Mouse (Mus musculus) kidney, postnatal 0 days (tissue): ENCODE data around the gene Trpm5. TPM values are rescaled to one million over a fixed set of nuclear protein-coding genes. Genes with fewer than 3 reads are reported as not detected.

ENCODE experiments used
- ATAC-seq: fragments of 200-750 bp; cut with Nextera tagmentation; replicated peaks from 2 replicates; pipeline ENCODE4 v1.8.0; 2017; ENCODE audit warnings: low read depth, moderate number of reproducible peaks, moderate TSS enrichment, moderate library complexity; ENCODE audit not compliant: low FRiP score
- DNase-seq: peaks from one replicate; pipeline ENCODE4 v3.0.0-alpha.2; 2016; ENCODE audit warnings: low spot score
- H3K27ac ChIP-seq: fragments of 300-500 bp; sonication (generic); 2 replicates; pipeline ENCODE4 v1.5.1; 2014; ENCODE audit warnings: mild to moderate bottlenecking
- H3K27me3 ChIP-seq: fragments of 300-500 bp; sonication (generic); 2 replicates; pipeline ENCODE4 v1.6.1; 2014; ENCODE audit warnings: low read length, mixed read lengths; ENCODE audit not compliant: insufficient read depth
- H3K36me3 ChIP-seq: fragments of 300-500 bp; sonication (generic); 2 replicates; pipeline ENCODE4 v1.6.1; 2014; ENCODE audit warnings: low read length, mixed read lengths; ENCODE audit not compliant: insufficient read depth
- H3K4me1 ChIP-seq: fragments of 300-500 bp; sonication (generic); replicated peaks from 2 replicates; pipeline ENCODE4 v1.6.1; 2014; ENCODE audit warnings: antibody characterized with exemption, low read length, mixed read lengths; ENCODE audit not compliant: insufficient read depth
- H3K4me2 ChIP-seq: fragments of 300-500 bp; sonication (generic); 2 replicates; pipeline ENCODE4 v1.6.1; 2014; ENCODE audit warnings: mild to moderate bottlenecking, low read length, moderate library complexity, mixed read lengths
- H3K4me3 ChIP-seq: fragments of 300-500 bp; sonication (generic); replicated peaks from 2 replicates; pipeline ENCODE4 v1.5.1; 2014; ENCODE audit warnings: low read depth, low read length
- H3K9ac ChIP-seq: fragments of 300-500 bp; sonication (generic); 2 replicates; pipeline ENCODE4 v1.6.1; 2014; ENCODE audit warnings: low read depth, low read length
- H3K9me3 ChIP-seq: fragments of 300-500 bp; sonication (generic); replicated peaks from 2 replicates; pipeline ENCODE4 v1.6.1; 2016; ENCODE audit warnings: low read length, inconsistent platforms, mixed read lengths
- CTCF ChIP-seq: IDR thresholded peaks from 2 replicates; pipeline ENCODE4 v1.5.1; 2016; ENCODE audit warnings: antibody characterized with exemption, low read depth, mild to moderate bottlenecking, moderate library complexity
- WGBS: fragments of 180-500 bp; shearing (Covaris S2); extraction: QIAGEN DNeasy Blood & Tissue Kit; methylation state at CpG from one replicate; pipeline ENCODE4 v1.1.7; 2014; 5-methylcytosine and 5-hydroxymethylcytosine counted together
- polyA plus RNA-seq: library from polyadenylated mRNA; unstranded; fragments of >200 nt; fragmentation: Nextera tagmentation; extraction: Ambion mirVana; gene quantifications from 2 replicates; pipeline ENCODE4 v1.2.1, GENCODE M21; 2015

Gene Trpm5
- polyA plus RNA-seq, 1 experiment from 2014 or later = 3.9 TPM

DNA sequence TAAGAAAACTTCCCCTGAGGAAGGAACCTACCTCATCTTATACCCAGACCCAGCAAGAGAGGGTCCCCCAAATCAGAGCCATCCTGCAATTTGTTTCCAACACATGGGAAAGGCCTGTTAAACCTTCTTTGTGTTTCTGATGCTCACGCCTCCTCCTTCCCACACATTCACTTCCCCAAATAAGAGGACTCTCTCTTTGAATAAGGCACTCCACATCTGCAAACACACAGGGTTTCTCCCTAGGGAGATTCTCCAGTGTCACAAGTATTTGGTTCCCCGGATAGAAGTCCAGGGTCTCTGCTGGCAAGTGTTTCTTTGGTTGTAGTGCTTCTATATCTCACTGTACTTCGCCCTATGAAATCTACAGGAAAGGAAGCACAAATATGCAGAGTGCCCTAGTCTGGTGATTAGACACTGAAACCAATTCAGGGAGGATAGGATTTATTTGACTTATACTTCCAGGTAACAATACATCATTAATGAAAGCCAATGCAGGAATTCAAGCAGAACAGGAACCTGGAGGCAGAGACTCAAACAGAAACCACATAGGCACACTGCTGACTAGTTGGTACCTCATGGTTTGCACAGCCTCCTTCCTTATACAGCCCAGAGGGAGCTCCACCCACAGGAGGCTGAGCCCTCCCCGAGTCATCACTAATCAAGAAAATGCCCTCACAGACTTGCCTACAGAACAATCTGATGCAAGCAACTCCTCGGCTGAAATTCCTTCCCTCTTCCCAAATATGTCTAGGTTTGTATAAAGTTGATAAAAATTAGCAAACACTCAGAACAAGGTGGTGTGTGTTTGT lies 72.9 kb downstream of the Trpm5 start:
- H3K36me3 ChIP-seq = no peaks in the 10 kb centered on the region
- no peak for TF ChIP-seq CTCF
- no peaks in the 10 kb centered on the region for H3K27me3 ChIP-seq
- 59% methylated on average over 5 of the region's 5 CpGs for WGBS
- H3K4me2 ChIP-seq = no peak overlapping the region
- peaks cover 7% of the 10 kb centered on the region; the same call in 1 of the 2 replicates for H3K4me1 ChIP-seq
- no peak overlapping the region for H3K4me3 ChIP-seq
- no peaks in the 10 kb centered on the region for H3K9me3 ChIP-seq
- ATAC-seq (no peak), DNase-seq (no peak)
- no peak overlapping the region for H3K9ac ChIP-seq
- H3K27ac ChIP-seq = no peak overlapping the region

DNA sequence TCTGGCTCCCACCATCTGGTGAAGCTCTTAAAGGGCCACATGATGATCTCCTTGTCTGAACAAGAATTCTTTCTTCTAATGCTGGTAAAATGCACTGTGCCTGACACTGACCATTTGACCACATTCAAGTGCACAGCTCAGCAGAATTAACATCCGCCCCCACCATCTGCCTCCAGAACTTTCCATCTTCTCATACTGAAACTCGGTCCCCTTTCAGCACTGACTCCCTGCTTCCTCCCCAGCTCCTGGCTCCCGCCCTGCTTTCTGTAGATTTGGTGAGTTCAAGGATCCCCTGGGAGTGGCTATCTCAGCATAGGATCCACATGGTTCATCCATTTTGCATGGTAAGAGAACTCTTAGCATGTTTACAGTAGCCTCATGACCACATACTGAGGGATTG lies 73.7 kb downstream of the Trpm5 start:
- ATAC-seq = no peak
- H3K4me3 ChIP-seq = no peak overlapping the region
- no peak for DNase-seq

DNA sequence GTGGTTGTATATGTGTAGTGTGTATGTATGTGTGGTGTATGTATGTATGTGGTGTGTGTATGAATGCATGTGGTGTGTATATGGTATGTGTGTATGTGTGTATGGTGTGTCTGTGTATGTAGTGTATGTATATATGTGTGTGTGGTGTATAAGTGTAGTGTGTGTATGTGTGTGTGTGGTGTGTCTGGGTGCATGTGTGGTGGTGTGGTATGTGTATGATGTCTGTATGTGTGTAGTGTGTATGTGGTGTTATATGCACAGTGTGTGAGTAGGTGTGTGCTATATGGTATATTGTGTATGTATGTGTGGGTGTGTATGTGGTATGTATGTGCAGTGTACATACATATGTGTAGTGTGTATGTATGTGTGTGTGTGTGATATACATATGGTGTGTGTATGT lies 74.4 kb downstream of the Trpm5 start:
- no peak for ATAC-seq

More for the DNA sequence above, 73.7 kb downstream of the Trpm5 start:
- Histone ChIP-seq H3K4me1 (peaks cover 8% of the 10 kb centered on the region; the same call in 1 of the 2 replicates), H3K27ac (no peak overlapping the region), H3K27me3 (no peaks in the 10 kb centered on the region), H3K4me2 (no peak overlapping the region), H3K9ac (no peak overlapping the region), H3K9me3 (no peaks in the 10 kb centered on the region), H3K36me3 (no peaks in the 10 kb centered on the region)
- 75% methylated on average over 3 of the region's 3 CpGs for WGBS
- no peak for TF ChIP-seq CTCF

More for the DNA sequence above, 74.4 kb downstream of the Trpm5 start:
- no peak for TF ChIP-seq CTCF
- H3K9me3 ChIP-seq = no peaks in the 10 kb centered on the region
- no peaks in the 10 kb centered on the region for H3K27me3 ChIP-seq
- no peak overlapping the region for H3K9ac ChIP-seq
- no peak overlapping the region for H3K27ac ChIP-seq
- no peak for DNase-seq
- H3K4me1 ChIP-seq = peaks cover 15% of the 10 kb centered on the region; the same call in 1 of the 2 replicates
- no peaks in the 10 kb centered on the region for H3K36me3 ChIP-seq
- H3K4me3 ChIP-seq = no peak overlapping the region
- H3K4me2 ChIP-seq = no peak overlapping the region

Other genes with a start within 250 kb of the Trpm5 start
- 0.20 and 0.57 TPM in 2 replicates for gene Th, start 163.5 kb downstream of the Trpm5 start, polyA plus RNA-seq
- 0.60 and 1.2 TPM in 2 replicates for gene Ascl2, start 125.4 kb downstream of the Trpm5 start, polyA plus RNA-seq
- 1.0 and 1.1 TPM in 2 replicates for gene Tspan32, start 89.6 kb downstream of the Trpm5 start, polyA plus RNA-seq
- 621 and 647 TPM in 2 replicates for gene Cd81, start 41.9 kb downstream of the Trpm5 start, polyA plus RNA-seq
- 69.1 and 72.3 TPM in 2 replicates for gene Tssc4, start 25.4 kb downstream of the Trpm5 start, polyA plus RNA-seq
- gene Kcnq1, start 11.7 kb upstream of the Trpm5 start, polyA plus RNA-seq = 12.6 and 13.4 TPM in 2 replicates